Mouse (Mus musculus): ENCODE results near the gene Trim33. TPM values are rescaled to one million over a fixed set of nuclear protein-coding genes. Genes with fewer than 3 reads are reported as not detected.

Trim33 gene
- polyA plus RNA-seq, 2 experiments = 4.7 to 6.7 TPM

- peak; percentile 14 to 23 (median 17) for DNase-seq (ENCODE audit: low read depth in 3 of 3, low spot score in 3 of 3)
- Histone ChIP-seq H3K36me3 (replicated peaks; ENCODE audit: control insufficient read depth, insufficient read depth, low read depth) (no peaks in the 10 kb centered on the region), H3K27me3 (ENCODE audit: control insufficient read depth, insufficient read depth, low read length) (no peaks in the 10 kb centered on the region), H3K9me3 (ENCODE audit: control insufficient read depth, low read length) (no peaks in the 10 kb centered on the region), H3K4me2 (ENCODE audit: low read depth) (peak overlapping the region; percentile 86), H3K4me3 (ENCODE audit: insufficient read depth in 1 of 2, low read depth in 2 of 2, low read length in 2 of 2) (peak overlapping the region; percentile 71 to 94), H3K9ac (replicated peaks) (peak overlapping the region; percentile 95), H3K4me1 (replicated peaks; ENCODE audit: control insufficient read depth in 2 of 2, insufficient read depth in 2 of 2, low read length in 1 of 2) (peaks cover 12 to 18% of the 10 kb centered on the region in 2 experiments), H3K27ac (peak overlapping the region; percentile 80)
- under 1% methylated on average over 36 of the region's 36 CpGs for WGBS (ENCODE audit: insufficient replicate concordance)
- ATAC-seq (ENCODE audit: insufficient read depth) = peak; percentile 48
- TF ChIP-seq CTCF (IDR thresholded peaks at IDR 0.05; ENCODE audit: low read depth) (no peak), EP300 (IDR thresholded peaks at IDR 0.05; ENCODE audit: low read depth) (no peak)
Measured at GRCm38 (mm10) chr3:103280241-103280761, 1.2 kb downstream of the Trim33 start.

- Histone ChIP-seq H3K4me2 (ENCODE audit: low read depth) (peak overlapping the region; percentile 86), H3K27me3 (ENCODE audit: control insufficient read depth, insufficient read depth, low read length) (no peaks in the 10 kb centered on the region), H3K4me3 (ENCODE audit: insufficient read depth in 1 of 2, low read depth in 2 of 2, low read length in 2 of 2) (peak overlapping the region; percentile 71 to 94), H3K9ac (replicated peaks) (peak overlapping the region; percentile 95), H3K36me3 (replicated peaks; ENCODE audit: control insufficient read depth, insufficient read depth, low read depth) (no peaks in the 10 kb centered on the region), H3K4me1 (replicated peaks; ENCODE audit: control insufficient read depth in 2 of 2, insufficient read depth in 2 of 2, low read length in 1 of 2) (peaks cover 12 to 18% of the 10 kb centered on the region in 2 experiments), H3K9me3 (ENCODE audit: control insufficient read depth, low read length) (no peaks in the 10 kb centered on the region), H3K27ac (peak overlapping the region; percentile 80; the same call in 1 of the 2 replicates)
- ATAC-seq (ENCODE audit: insufficient read depth) (no peak), DNase-seq (ENCODE audit: low read depth in 3 of 3, low spot score in 3 of 3) (peak in 1 of 3 experiments; percentile 4)
- 34% methylated on average over 5 of the region's 5 CpGs for WGBS (ENCODE audit: insufficient replicate concordance)
- TF ChIP-seq EP300 (IDR thresholded peaks at IDR 0.05; ENCODE audit: low read depth) (no peak), CTCF (IDR thresholded peaks at IDR 0.05; ENCODE audit: low read depth) (no peak)
Measured at GRCm38 (mm10) chr3:103280875-103281274, 1.8 kb downstream of the Trim33 start.

- WGBS (ENCODE audit: insufficient replicate concordance) = 76% methylated on average over 4 of the region's 4 CpGs
- H3K4me3 ChIP-seq (ENCODE audit: insufficient read depth in 1 of 2, low read depth in 2 of 2, low read length in 2 of 2) = no peak overlapping the region
- TF ChIP-seq EP300 (IDR thresholded peaks at IDR 0.05; ENCODE audit: low read depth) = no peak
- TF ChIP-seq CTCF (IDR thresholded peaks at IDR 0.05; ENCODE audit: low read depth) = no peak
- ATAC-seq (ENCODE audit: insufficient read depth) = no peak
- no peaks in the 10 kb centered on the region for H3K36me3 ChIP-seq (replicated peaks; ENCODE audit: control insufficient read depth, insufficient read depth, low read depth)
- no peak overlapping the region for H3K4me2 ChIP-seq (ENCODE audit: low read depth)
- no peaks in the 10 kb centered on the region for H3K27me3 ChIP-seq (ENCODE audit: control insufficient read depth, insufficient read depth, low read length)
- H3K4me1 ChIP-seq (replicated peaks; ENCODE audit: control insufficient read depth in 2 of 2, insufficient read depth in 2 of 2, low read length in 1 of 2) = 0 out of 4 replicates have a peak, but pooled peaks cover 0 to 2% of the 10 kb centered on the region in 2 experiments
- no peaks in the 10 kb centered on the region for H3K9me3 ChIP-seq (ENCODE audit: control insufficient read depth, low read length)
- no peak overlapping the region for H3K27ac ChIP-seq
- no peak overlapping the region for H3K9ac ChIP-seq (replicated peaks)
- no peak for DNase-seq (ENCODE audit: low read depth in 3 of 3, low spot score in 3 of 3)
Measured at GRCm38 (mm10) chr3:103288761-103289160, 9.7 kb downstream of the Trim33 start.

GRCm38 (mm10) chr3:103291087-103291486 lies 12.0 kb downstream of the Trim33 start:
- Histone ChIP-seq H3K9ac (replicated peaks) (no peak overlapping the region), H3K9me3 (ENCODE audit: control insufficient read depth, low read length) (no peaks in the 10 kb centered on the region), H3K36me3 (replicated peaks; ENCODE audit: control insufficient read depth, insufficient read depth, low read depth) (no peaks in the 10 kb centered on the region), H3K4me2 (ENCODE audit: low read depth) (no peak overlapping the region), H3K27ac (no peak overlapping the region), H3K4me3 (ENCODE audit: insufficient read depth in 1 of 2, low read depth in 2 of 2, low read length in 2 of 2) (no peak overlapping the region), H3K4me1 (replicated peaks; ENCODE audit: control insufficient read depth in 2 of 2, insufficient read depth in 2 of 2, low read length in 1 of 2) (0 out of 4 replicates have a peak, but pooled peaks cover 0 to 2% of the 10 kb centered on the region in 2 experiments), H3K27me3 (ENCODE audit: control insufficient read depth, insufficient read depth, low read length) (no peaks in the 10 kb centered on the region)
- 79% methylated on average over 2 of the region's 2 CpGs for WGBS (ENCODE audit: insufficient replicate concordance)
- DNase-seq (ENCODE audit: low read depth in 3 of 3, low spot score in 3 of 3) (no peak), ATAC-seq (ENCODE audit: insufficient read depth) (no peak)
- no peak for TF ChIP-seq EP300 (IDR thresholded peaks at IDR 0.05; ENCODE audit: low read depth)
- no peak for TF ChIP-seq CTCF (IDR thresholded peaks at IDR 0.05; ENCODE audit: low read depth)

GRCm38 (mm10) chr3:103305411-103305982 lies 26.4 kb downstream of the Trim33 start:
- no peak for TF ChIP-seq CTCF (IDR thresholded peaks at IDR 0.05; ENCODE audit: low read depth)
- TF ChIP-seq EP300 (IDR thresholded peaks at IDR 0.05; ENCODE audit: low read depth) = no peak
- Histone ChIP-seq H3K4me1 (replicated peaks; ENCODE audit: control insufficient read depth in 2 of 2, insufficient read depth in 2 of 2, low read length in 1 of 2) (peaks cover 0 to 3% of the 10 kb centered on the region in 2 experiments; a peak in 1 of 4 replicates), H3K27ac (no peak overlapping the region), H3K9me3 (ENCODE audit: control insufficient read depth, low read length) (no peaks in the 10 kb centered on the region), H3K9ac (replicated peaks) (no peak overlapping the region), H3K27me3 (ENCODE audit: control insufficient read depth, insufficient read depth, low read length) (no peaks in the 10 kb centered on the region), H3K4me3 (ENCODE audit: insufficient read depth in 1 of 2, low read depth in 2 of 2, low read length in 2 of 2) (no peak overlapping the region), H3K36me3 (replicated peaks; ENCODE audit: control insufficient read depth, insufficient read depth, low read depth) (no peaks in the 10 kb centered on the region), H3K4me2 (ENCODE audit: low read depth) (no peak overlapping the region)
- ATAC-seq (ENCODE audit: insufficient read depth) (no peak), DNase-seq (ENCODE audit: low read depth in 3 of 3, low spot score in 3 of 3) (no peak)
- WGBS (ENCODE audit: insufficient replicate concordance) = 46% methylated on average over 6 of the region's 6 CpGs
